Mouse (Mus musculus): ENCODE results near the gene Ccn6.

DNA sequence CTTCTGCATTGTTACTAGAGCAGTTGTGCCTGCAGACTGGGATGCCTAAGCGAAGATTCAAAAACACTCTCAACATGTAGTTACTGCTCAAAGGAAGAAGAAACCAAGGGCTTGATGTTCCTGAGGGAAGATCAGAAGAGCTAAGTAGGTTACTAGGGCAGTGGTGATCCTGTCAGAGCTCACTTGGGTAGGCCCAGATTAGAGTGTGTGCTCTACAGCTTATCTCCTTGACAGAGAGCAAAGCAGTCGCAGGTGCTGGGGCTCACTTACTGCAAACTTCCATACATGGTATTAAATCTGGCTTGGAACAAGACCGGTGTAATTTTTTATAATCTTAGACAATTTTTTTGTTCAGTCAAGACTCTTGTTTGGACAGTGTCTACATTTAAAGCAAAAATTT, 25.8 kb downstream of the Ccn6 start:
- TF ChIP-seq CTCF (IDR thresholded peaks at IDR 0.05; ENCODE audit: low read depth) (no peak), EP300 (IDR thresholded peaks at IDR 0.05; ENCODE audit: low read depth) (no peak)

Measured in liver, embryonic 14.5 days (tissue).